Mouse (Mus musculus): ENCODE results near the gene Tcf7l2.

DNA sequence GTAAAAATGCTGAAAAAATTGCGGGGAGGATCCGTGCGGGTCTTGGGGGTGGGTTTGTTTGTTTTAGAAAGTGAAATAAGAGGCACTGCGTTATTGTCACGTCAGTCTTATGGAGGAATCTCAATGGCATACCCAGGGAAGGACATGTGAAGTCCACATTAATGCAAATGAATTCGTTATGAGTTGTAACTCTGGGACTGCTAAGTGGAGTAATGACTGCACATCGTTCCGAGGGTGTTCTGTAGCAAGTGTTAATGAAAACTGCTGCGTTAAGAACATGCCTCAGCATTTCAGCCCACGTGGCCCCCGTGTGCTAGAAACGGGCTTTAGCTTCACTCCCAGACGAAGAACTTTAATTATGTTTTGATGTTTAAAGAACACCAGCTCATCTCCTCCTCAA lies 8.4 kb downstream of the Tcf7l2 start:
- no peak for TF ChIP-seq CTCF (IDR thresholded peaks at IDR 0.05; ENCODE audit: low read depth)
- no peak for TF ChIP-seq EP300 (IDR thresholded peaks at IDR 0.05; ENCODE audit: low read depth)

All from heart, postnatal 0 days (tissue).